Mouse (Mus musculus): Measurements from ENCODE around the gene Metrn. TPM values are rescaled to one million over a fixed set of nuclear protein-coding genes. Genes with fewer than 3 reads are reported as not detected.

Metrn gene
- total and polyA plus RNA-seq, 3 experiments, result 16.8 to 121 (median 33.1) TPM

Small RNA genes lying within 50 kb of the gene (microRNA-seq; reads per million reads assigned to microRNA genes)
- 0 reads per million in 2 experiments for gene Gm25083
- gene Mir3082, result 1.3 to 2.1 reads per million in 2 experiments
- gene Mir6966, result 1.1 to 1.7 reads per million in 2 experiments

Other genes starting within 250 kb of the Metrn start
- gene Sox8, start 226.4 kb downstream of the Metrn start, total RNA-seq (2021), result 1 to 10 TPM in 1 of 2 experiments, under 1 TPM in 1; 0.83 to 1.5 TPM
- gene Sox8, start 226.4 kb downstream of the Metrn start, polyA plus RNA-seq (2012; rRNA removed), result 1.6 and 2.8 TPM in 2 replicates
- gene Lmf1, start 218.1 kb downstream of the Metrn start, total RNA-seq (2021), result 10 to 100 TPM; 40.4 to 42.6 TPM
- gene Lmf1, start 218.1 kb downstream of the Metrn start, polyA plus RNA-seq (2012; rRNA removed), result 30.3 and 35.8 TPM in 2 replicates
- gene Gng13, start 80.0 kb downstream of the Metrn start, total RNA-seq (2021), result 1 to 10 TPM; 1.1 to 1.4 TPM
- gene Gng13, start 80.0 kb downstream of the Metrn start, polyA plus RNA-seq (2012; rRNA removed), result not detected in 2 replicates
- 1 to 10 TPM; 1.8 to 2.3 TPM for gene Chtf18, start 69.7 kb downstream of the Metrn start, total RNA-seq (2021)
- 3.0 and 4.1 TPM in 2 replicates for gene Chtf18, start 69.7 kb downstream of the Metrn start, polyA plus RNA-seq (2012; rRNA removed)
- 10 to 100 TPM; 10.3 to 14.6 TPM for gene Rpusd1, start 69.5 kb downstream of the Metrn start, total RNA-seq (2021)
- 87.7 and 100 TPM in 2 replicates for gene Rpusd1, start 69.5 kb downstream of the Metrn start, polyA plus RNA-seq (2012; rRNA removed)
- gene Mslnl, start 61.1 kb downstream of the Metrn start, total RNA-seq (2021), result not detected
- gene Mslnl, start 61.1 kb downstream of the Metrn start, polyA plus RNA-seq (2012; rRNA removed), result 0.18 and 0.26 TPM in 2 replicates
- 10 to 100 TPM in 1 of 2 experiments, 1 to 10 TPM in 1; 6.0 to 10.3 TPM for gene Msln, start 42.8 kb downstream of the Metrn start, total RNA-seq (2021)
- gene Msln, start 42.8 kb downstream of the Metrn start, polyA plus RNA-seq (2012; rRNA removed), result 4.1 and 5.2 TPM in 2 replicates
- 10 to 100 TPM; 31.0 to 31.2 TPM for gene Narfl, start 23.4 kb downstream of the Metrn start, total RNA-seq (2021)
- 18.9 and 22.1 TPM in 2 replicates for gene Narfl, start 23.4 kb downstream of the Metrn start, polyA plus RNA-seq (2012; rRNA removed)
- 10 to 100 TPM; 16.6 to 33.7 TPM for gene Haghl, start 11.5 kb downstream of the Metrn start, total RNA-seq (2021)
- gene Haghl, start 11.5 kb downstream of the Metrn start, polyA plus RNA-seq (2012; rRNA removed), result 67.2 and 70.8 TPM in 2 replicates
- not detected for gene Ccdc78, start 10.6 kb downstream of the Metrn start, total RNA-seq (2021)
- 0.11 TPM in 2 replicates for gene Ccdc78, start 10.6 kb downstream of the Metrn start, polyA plus RNA-seq (2012; rRNA removed)
- gene Fam173a, start 4.2 kb downstream of the Metrn start, total RNA-seq (2021), result 10 to 100 TPM; 52.0 to 81.1 TPM
- gene Fam173a, start 4.2 kb downstream of the Metrn start, polyA plus RNA-seq (2012; rRNA removed), result 125 and 146 TPM in 2 replicates
- 1 to 10 TPM in 1 of 2 experiments, not detected in 1; 1.2 TPM for gene AC134908.4, start 1.5 kb downstream of the Metrn start, total RNA-seq (2021)
- gene AC134908.4, start 1.5 kb downstream of the Metrn start, polyA plus RNA-seq (2012; rRNA removed), result 0.96 TPM in 1 of 2 replicates, not detected in the other
- 10 to 100 TPM; 26.6 to 54.4 TPM for gene Fbxl16, start 11.9 kb upstream of the Metrn start, total RNA-seq (2021)
- gene Fbxl16, start 11.9 kb upstream of the Metrn start, polyA plus RNA-seq (2012; rRNA removed), result 60.7 and 90.6 TPM in 2 replicates
- gene Wdr24, start 26.5 kb upstream of the Metrn start, total RNA-seq (2021), result 10 to 100 TPM; 19.1 to 20.8 TPM
- 29.5 and 38.3 TPM in 2 replicates for gene Wdr24, start 26.5 kb upstream of the Metrn start, polyA plus RNA-seq (2012; rRNA removed)
- gene Jmjd8, start 31.7 kb upstream of the Metrn start, total RNA-seq (2021), result 100 to 1,000 TPM in 1 of 2 experiments, 10 to 100 TPM in 1; 99.4 to 111 TPM
- gene Jmjd8, start 31.7 kb upstream of the Metrn start, polyA plus RNA-seq (2012; rRNA removed), result 99.1 and 121 TPM in 2 replicates
- 100 to 1,000 TPM; 149 to 184 TPM for gene Stub1, start 36.3 kb upstream of the Metrn start, total RNA-seq (2021)
- 224 and 236 TPM in 2 replicates for gene Stub1, start 36.3 kb upstream of the Metrn start, polyA plus RNA-seq (2012; rRNA removed)
- 10 to 100 TPM in 1 of 2 experiments, 1 to 10 TPM in 1; 9.8 to 47.1 TPM for gene Rhbdl1, start 40.2 kb upstream of the Metrn start, total RNA-seq (2021)
- 88.1 and 142 TPM in 2 replicates for gene Rhbdl1, start 40.2 kb upstream of the Metrn start, polyA plus RNA-seq (2012; rRNA removed)
- 10 to 100 TPM; 14.0 to 16.3 TPM for gene Gm20683, start 44.6 kb upstream of the Metrn start, total RNA-seq (2021)
- gene Gm20683, start 44.6 kb upstream of the Metrn start, polyA plus RNA-seq (2012; rRNA removed), result 192 and 239 TPM in 2 replicates
- gene Rhot2, start 47.7 kb upstream of the Metrn start, total RNA-seq (2021), result 100 to 1,000 TPM; 107 to 127 TPM
- 180 and 193 TPM in 2 replicates for gene Rhot2, start 47.7 kb upstream of the Metrn start, polyA plus RNA-seq (2012; rRNA removed)
- gene Wdr90, start 64.4 kb upstream of the Metrn start, total RNA-seq (2021), result 10 to 100 TPM; 13.9 to 15.1 TPM
- gene Wdr90, start 64.4 kb upstream of the Metrn start, polyA plus RNA-seq (2012; rRNA removed), result 75.1 and 83.0 TPM in 2 replicates
- gene Mcrip2, start 71.6 kb upstream of the Metrn start, total RNA-seq (2021), result 100 to 1,000 TPM; 302 to 466 TPM
- gene Mcrip2, start 71.6 kb upstream of the Metrn start, polyA plus RNA-seq (2012; rRNA removed), result 1,490 and 1,757 TPM in 2 replicates
- gene Mettl26, start 77.9 kb upstream of the Metrn start, total RNA-seq (2021), result 100 to 1,000 TPM in 1 of 2 experiments, 10 to 100 TPM in 1; 90.9 to 141 TPM
- gene Mettl26, start 77.9 kb upstream of the Metrn start, polyA plus RNA-seq (2012; rRNA removed), result 350 and 376 TPM in 2 replicates
- 1 to 10 TPM in 1 of 2 experiments, under 1 TPM in 1; 0.52 to 2.1 TPM for gene Wfikkn1, start 83.7 kb upstream of the Metrn start, total RNA-seq (2021)
- 2.1 and 2.5 TPM in 2 replicates for gene Wfikkn1, start 83.7 kb upstream of the Metrn start, polyA plus RNA-seq (2012; rRNA removed)
- 10 to 100 TPM; 21.1 to 27.3 TPM for gene Rab40c, start 122.6 kb upstream of the Metrn start, total RNA-seq (2021)
- gene Rab40c, start 122.6 kb upstream of the Metrn start, polyA plus RNA-seq (2012; rRNA removed), result 52.1 and 68.8 TPM in 2 replicates
- gene Pigq, start 147.8 kb upstream of the Metrn start, total RNA-seq (2021), result 100 to 1,000 TPM; 105 to 121 TPM
- gene Pigq, start 147.8 kb upstream of the Metrn start, polyA plus RNA-seq (2012; rRNA removed), result 160 and 187 TPM in 2 replicates
- not detected for gene Nhlrc4, start 147.8 kb upstream of the Metrn start, total RNA-seq (2021)
- not detected in 2 replicates for gene Nhlrc4, start 147.8 kb upstream of the Metrn start, polyA plus RNA-seq (2012; rRNA removed)
- gene A930017K11Rik, start 155.4 kb upstream of the Metrn start, total RNA-seq (2021), result not detected
- gene A930017K11Rik, start 155.4 kb upstream of the Metrn start, polyA plus RNA-seq (2012; rRNA removed), result 0.13 TPM in 1 of 2 replicates, not detected in the other
- 10 to 100 TPM; 16.3 to 18.1 TPM for gene Capn15, start 188.7 kb upstream of the Metrn start, total RNA-seq (2021)
- gene Capn15, start 188.7 kb upstream of the Metrn start, polyA plus RNA-seq (2012; rRNA removed), result 49.0 and 51.5 TPM in 2 replicates

Measured in adrenal gland, adult 2 months (tissue).